Mouse (Mus musculus): ENCODE measurements at regions not wholly inside any gene's neighbourhood (a gene's known extent, or its start where the extent isn't known, plus 50 kb on each side); places are given as distances from the start of the nearest gene placed in this dataset.

GRCm38 (mm10) chr8:126800976-126801375 lies 144.7 kb downstream of the Tomm20 start:
- TF ChIP-seq ZC3H11A (IDR thresholded peaks at IDR 0.05; ENCODE audit: low read depth, low read length) (no peak), HCFC1 (IDR thresholded peaks at IDR 0.05; ENCODE audit: low read depth, low read length) (no peak), POLR2A (IDR thresholded peaks at IDR 0.05; ENCODE audit: control insufficient read depth in 1 of 2, insufficient read depth in 1 of 2, low read depth in 1 of 2, low read length in 2 of 2, poor library complexity in 1 of 2) (no peak), USF2 (IDR thresholded peaks at IDR 0.05; ENCODE audit: borderline replicate concordance in 1 of 2, insufficient read depth in 1 of 2, low read depth in 1 of 2, low read length in 2 of 2) (no peak), GATA1 (IDR thresholded peaks at IDR 0.05; ENCODE audit: low read depth, low read length) (no peak), CTCF (IDR thresholded peaks at IDR 0.05 in 2 of 3, conservative IDR thresholded peaks at IDR 0.05 in 1 of 3; ENCODE audit: control insufficient read depth in 1 of 3, insufficient read depth in 1 of 3, low read depth in 2 of 3, low read length in 3 of 3, poor library complexity in 1 of 3, severe bottlenecking in 1 of 3) (no peak), RAD21 (IDR thresholded peaks at IDR 0.05; ENCODE audit: low read depth, low read length) (no peak), EP300 (IDR thresholded peaks at IDR 0.05; ENCODE audit: low read depth in 1 of 2, low read length in 2 of 2) (no peak), ZKSCAN1 (IDR thresholded peaks at IDR 0.05; ENCODE audit: low read depth, low read length) (no peak), ELF1 (IDR thresholded peaks at IDR 0.05; ENCODE audit: low read depth, low read length) (no peak)
